Mouse (Mus musculus): ENCODE results near the gene Camk2n2.

Gene Camk2n2

DNA sequence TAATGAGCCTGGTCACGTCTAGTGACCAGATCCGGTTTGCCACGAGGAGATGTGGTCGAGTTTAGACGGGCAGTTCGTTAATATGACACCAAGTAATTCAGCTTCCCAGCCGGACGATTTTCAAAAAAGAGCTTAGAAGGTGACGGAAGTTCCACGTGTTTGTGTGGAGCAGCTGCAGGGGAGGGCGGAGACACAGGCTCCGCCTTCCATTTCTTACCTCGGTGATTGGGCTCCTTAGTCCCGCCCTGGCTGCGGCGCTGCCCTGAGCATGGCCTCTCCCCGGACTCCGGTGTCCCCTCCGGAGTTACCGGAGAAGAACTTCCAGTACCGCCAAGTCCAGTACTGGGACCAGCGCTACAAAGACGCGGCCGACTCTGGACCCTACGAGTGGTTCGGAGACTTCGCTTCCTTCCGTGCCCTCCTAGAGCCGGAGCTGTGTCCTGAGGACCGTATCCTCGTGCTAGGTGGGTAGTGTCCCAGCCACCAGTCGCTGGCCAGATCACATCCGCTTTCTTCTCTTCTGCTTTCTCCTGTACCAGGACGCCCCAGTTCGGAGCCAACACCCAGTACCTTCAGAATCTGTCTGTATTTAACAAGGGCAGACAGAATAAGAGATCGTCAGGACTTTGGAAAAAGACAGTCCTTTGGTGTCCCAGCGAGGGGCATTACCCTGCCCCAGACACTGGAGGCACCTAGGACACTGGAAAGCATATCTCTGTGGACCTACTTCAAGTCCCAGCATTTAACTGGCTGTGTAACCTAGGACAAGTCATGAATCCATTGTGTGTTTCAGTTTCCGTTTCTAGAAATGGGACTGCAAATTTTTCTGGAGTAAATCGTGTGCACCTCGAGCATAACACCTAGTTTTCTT is 9.5 kb downstream of the Camk2n2 start, which contains the start of the genes Eef1akmt4, Gm49333 and Alg3:
Gene Eef1akmt4, plus strand, starts transcription at position 237 of the 871 bp plus-strand sequence.
Gene Gm49333, plus strand, starts transcription at position 254 of the 871 bp plus-strand sequence.
Gene Alg3, minus strand, starts transcription at position 379 of the 871 bp plus-strand sequence.
- DNase-seq (ENCODE audit: low read depth, low spot score) = peak; percentile 71

DNA sequence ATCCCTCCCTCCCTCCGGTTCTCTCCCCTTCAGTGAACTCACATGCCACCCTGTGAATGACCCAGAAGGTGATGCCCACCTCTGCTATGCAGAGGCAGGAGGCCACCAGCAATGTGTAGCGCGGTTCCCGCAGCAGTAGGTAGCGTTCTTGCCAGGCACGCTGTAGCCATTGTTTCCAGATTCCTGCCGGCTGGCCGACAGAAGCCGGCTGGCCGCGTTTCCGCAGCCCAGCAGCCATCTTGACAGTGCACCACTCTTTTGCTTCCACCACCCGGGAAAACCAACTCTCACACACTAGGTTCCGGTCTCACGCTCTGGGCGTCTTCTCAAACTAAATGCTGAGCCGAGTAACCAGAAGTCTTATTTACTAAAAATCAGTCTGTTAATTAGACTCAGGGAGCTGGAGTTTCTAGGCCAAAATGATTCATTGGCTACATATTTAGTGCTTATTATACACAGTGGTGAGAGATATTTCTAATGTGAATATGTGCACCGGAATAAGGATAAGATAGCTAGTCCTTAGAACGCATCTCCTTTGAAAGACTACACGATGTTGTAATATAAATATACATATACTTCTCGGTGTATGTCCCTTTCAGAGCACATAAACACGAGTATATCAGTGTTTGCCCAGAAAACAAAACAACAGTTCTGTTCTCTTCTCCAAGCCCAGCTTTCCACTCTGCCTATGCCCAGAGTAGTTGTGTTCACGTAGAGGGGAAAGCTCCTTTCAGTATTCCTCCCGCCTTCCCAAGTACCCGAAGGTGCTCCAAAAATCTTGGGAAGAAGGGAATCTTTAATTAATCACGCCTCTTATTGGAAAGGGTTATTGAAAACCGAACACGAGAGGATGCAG is 10.4 kb downstream of the Camk2n2 start:
- DNase-seq (ENCODE audit: low read depth, low spot score) = peak; percentile 75

DNA sequence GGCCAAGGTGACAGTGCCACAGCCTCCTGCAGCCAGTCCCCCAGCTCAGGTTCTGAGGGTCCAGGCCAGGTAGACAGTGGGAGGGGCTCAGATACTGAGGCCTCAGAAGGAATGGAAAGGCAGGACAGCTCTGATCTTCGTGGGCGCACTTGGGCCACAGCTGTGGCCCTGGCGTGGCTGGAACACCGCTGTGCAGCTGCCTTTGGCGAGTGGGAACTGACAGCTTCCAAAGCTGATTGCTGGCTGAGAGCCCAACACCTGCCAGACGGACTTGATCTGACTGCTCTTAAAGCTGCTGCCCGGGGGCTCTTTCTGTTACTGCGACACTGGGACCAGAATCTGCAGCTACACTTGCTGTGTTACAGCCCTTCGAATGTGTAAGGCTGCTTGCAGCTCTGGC is 16.4 kb downstream of the Camk2n2 start:
- DNase-seq (ENCODE audit: low read depth, low spot score) = no peak

DNA sequence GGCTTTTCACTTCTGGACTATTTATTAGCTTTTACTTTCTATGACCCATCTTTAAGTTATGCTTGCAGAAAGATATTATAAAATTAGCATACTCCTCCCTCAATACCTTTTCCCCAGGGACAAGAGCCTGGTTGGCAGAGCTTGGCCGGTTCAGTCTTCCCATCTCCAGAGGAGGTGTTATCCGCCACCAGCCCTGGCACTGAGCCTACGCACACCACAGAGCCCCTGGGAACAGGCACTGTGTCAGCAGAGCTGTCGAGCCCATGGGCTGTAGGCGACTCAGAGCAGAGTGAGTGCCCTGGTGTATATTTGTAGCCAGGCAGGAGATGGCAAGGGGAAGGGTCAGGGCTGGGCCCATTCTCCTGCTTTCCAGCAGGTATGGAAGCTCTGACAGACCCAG is 20.6 kb downstream of the Camk2n2 start:
- DNase-seq (ENCODE audit: low read depth, low spot score) = no peak

DNA sequence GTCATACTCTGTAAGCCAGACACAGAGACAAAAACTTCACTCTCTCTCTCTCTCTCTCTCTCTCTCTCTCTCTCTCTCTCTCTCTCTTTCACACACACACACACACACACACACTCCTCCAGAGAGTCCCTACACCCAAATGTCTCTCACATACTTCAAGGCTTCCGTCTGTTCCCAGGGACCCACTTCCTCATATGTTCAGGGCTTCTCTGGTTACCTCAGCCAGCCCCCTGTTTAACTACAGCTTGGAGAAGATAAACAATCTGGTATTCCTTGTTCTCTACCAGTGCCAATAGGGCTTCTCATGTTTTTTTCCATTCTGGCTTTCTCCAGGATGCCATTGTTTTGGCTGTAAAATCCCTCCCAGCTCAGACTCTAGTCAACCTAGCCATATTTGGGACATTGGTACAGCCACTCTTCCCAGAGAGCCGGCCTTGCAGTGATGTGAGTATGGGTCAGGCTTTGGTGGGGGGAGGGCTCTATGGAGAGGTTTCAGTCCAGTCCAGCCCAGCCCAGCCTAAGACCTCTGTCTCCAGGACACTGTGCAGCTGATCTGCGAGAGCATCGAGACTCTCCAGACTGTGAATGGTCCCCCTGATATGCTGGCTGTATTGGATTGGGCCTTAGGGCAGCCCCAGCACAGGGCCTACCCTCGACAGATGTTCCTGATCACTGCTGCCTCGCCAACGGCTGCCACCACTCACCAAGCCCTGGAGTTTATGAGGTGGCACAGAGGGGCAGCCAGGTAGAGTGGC is 24.2 kb downstream of the Camk2n2 start:
- DNase-seq (ENCODE audit: low read depth, low spot score) = no peak

DNA sequence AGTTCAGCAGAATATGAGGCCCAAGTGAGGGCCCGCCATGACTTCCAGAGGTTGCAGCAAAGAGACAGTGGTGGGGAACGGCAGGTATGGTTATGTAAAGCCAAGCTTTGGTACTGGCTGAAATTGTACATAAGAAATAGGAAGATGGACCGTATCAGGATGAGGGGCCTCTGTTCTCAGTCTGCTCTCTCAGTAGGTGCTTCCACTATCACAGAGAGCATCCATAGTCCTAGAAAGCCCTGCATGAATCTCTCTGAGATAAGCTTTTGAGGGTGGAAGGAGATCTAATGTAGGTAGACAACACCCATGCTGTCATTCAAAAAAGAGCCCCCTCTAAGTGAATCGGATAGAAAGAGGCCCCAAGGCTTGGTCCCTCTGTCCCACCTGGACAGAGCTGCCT is 25.4 kb downstream of the Camk2n2 start:
- no peak for DNase-seq (ENCODE audit: low read depth, low spot score)

DNA sequence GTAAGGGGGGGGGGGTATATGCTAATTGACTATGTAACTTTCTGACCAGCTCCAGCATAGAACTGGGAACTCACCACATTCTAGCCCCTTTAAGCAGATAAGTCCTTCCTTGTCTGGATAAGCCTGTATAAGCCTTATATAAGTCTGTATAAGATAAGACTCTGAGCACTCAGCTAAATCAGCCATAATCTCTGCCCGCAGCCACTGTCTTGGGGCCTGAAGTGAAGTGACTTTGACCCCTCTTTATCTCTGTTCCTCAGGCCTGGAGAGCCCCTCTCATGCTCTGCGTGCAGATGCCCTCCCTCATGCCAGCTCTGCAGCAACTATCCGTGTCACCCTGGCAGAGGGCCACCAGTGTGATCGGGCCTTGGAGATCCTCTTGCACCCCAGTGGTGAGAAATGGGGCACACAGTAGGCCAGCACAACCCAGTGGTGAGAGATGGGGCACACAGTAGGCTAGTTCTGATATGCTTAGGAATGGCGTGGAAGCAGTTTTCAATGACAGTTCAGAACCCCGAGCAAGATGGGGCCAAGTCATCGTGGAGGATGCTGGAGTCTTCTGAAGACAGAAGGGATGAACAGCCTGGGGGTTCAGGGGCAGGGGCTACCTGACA is 25.9 kb downstream of the Camk2n2 start:
- no peak for DNase-seq (ENCODE audit: low read depth, low spot score)

DNA sequence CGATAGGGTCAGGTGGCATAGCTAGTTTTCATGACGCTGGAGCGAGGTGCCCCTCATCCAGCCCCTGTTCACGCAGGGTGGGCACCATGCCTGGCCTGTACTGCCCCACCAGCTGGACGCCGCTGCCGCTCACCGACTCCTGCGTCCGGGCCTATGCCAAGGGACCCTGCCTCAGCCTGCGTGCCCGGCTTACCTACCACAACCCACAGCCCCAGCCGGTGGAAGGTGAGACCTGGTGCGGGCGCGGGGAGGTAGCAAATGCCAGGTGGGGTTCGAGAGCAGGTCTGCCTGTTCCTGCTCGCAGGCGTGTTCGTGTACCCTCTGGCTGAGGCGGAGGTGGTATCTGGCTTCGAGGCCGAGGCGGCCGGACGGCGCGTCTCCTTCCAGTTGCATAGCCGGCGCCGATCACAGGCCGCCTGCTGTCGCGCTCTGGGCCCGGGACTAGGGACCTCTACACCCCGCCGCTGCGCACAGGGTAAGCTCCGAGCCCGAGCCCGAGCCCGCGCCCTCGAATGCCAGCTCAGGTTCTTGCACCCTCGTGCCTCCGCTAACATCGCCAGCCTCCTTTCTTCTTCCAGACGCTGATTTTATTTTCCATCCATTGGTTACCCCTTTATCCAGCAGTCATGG is 29.9 kb downstream of the Camk2n2 start:
- DNase-seq (ENCODE audit: low read depth, low spot score) = no peak

DNA sequence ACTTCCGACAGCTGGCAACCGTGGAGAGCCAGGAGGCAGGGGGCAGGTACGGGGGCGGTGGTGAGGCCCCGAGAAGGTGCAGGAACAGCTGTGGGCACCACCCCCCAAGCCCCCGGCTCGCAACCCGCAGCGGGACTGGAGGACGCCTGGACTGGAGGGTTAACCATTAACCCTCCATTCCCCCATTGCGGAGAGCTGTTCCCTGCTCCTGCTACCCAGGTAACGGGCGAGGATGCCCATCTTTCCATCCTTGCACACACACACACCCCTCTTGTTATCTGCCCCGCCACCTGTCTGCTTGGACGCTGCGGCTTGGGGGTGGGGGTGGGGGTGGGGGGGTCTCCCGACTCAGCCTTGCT is 30.4 kb downstream of the Camk2n2 start:
- DNase-seq (ENCODE audit: low read depth, low spot score) = no peak

DNA sequence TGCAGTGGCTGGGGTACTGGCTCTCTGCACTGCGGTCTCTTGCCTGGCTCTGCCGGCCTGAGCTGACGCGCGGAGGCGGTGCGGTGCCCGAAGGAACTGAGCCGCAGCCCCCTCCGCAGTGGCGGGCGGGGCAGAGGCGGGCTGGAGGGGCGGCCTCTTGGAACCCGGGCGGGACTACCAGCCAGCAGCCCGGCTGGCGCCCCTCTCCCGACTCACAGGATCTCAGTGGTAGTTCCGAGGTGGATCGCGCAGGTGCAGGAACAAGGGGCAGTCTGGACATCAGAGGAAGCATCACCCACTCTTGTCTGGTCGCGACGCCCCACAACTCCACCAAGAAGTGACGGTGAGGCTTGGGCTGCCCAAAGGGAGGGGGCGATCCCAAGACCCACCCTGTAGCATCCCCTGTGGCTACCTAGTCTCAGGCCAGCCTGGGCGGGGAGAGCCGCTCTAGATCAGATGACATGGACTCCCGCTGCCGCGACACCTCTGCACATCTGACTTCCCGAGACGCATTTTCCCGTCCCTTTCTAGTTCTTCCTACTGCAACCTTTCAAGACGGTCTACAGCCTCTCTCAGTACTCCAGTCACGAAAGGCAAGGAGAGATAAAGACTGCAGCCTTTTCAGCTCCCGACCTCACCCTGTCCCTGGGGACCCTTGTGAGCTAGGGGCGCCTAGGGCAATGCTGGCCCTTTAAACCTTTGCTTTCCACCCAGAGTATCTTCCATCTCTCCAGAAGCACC is 31.0 kb downstream of the Camk2n2 start:
- no peak for DNase-seq (ENCODE audit: low read depth, low spot score)

DNA sequence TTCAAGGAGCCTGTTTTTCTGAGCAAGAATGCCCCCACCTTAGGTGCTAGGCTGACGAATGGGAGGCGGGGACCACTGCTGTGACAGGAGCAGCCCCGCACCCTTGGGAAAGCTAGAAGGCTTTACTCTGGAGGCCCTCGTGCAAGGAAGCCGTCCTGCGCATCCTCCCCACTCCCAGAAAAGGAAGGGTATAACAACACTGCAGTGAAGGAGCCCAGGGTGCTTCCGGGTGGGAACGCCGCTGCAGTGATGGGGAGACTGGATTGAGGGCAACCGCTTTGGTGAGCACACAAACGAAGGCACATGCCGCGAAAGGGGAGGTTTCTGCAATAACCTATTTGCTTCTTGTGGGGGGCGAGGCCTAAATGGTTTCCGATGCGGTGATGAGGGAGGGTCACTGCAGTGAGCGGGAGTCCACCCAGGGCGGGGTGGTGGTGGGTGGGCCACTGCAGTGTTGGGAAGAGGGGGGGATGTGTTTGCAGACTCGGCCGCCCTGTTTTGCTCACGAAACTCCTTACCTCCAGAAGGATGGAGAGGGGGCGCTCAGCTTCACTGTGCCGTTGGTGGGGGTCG is 31.6 kb downstream of the Camk2n2 start, which contains the start of gene Vwa5b2:
Gene Vwa5b2, plus strand, starts transcription at position 106 of the 573 bp plus-strand sequence.
- DNase-seq (ENCODE audit: low read depth, low spot score) = no peak
